Mouse (Mus musculus): Measurements from ENCODE around the gene Olfr9.

- no peak for TF ChIP-seq POLR2A (IDR thresholded peaks at IDR 0.05; ENCODE audit: borderline replicate concordance, control insufficient read depth, low read depth, low read length)
- TF ChIP-seq CTCF (IDR thresholded peaks at IDR 0.05; ENCODE audit: control insufficient read depth, insufficient read depth, low read length): no peak
Observed at GRCm38 (mm10) chr10:129028343-129028742, 39.1 kb downstream of the Olfr9 start.
